Mouse (Mus musculus) CH12.LX (cell line): ENCODE measurements at regions not wholly inside any gene's neighbourhood (a gene's known extent, or its start where the extent isn't known, plus 50 kb on each side); places are given as distances from the start of the nearest gene placed in this dataset.

Experiments used
- DNase-seq: peaks from one replicate; pipeline ENCODE4 v3.0.0-alpha.2; 2013; ENCODE audit errors: extremely low read depth
- H3K27ac ChIP-seq: 2 replicates; pipeline ENCODE4 v1.5.1; 2012; ENCODE audit warnings: low read depth, mild to moderate bottlenecking, control low read depth, moderate library complexity; ENCODE audit not compliant: insufficient read depth
- H3K27me3 ChIP-seq: replicated peaks from 2 replicates; pipeline ENCODE3; 2012; ENCODE audit warnings: inconsistent platforms
- H3K36me3 ChIP-seq, 2 experiments: replicated peaks in 1 of 2; 2 replicates each; pipeline versions ENCODE3 to v1.6.1; 2012; ENCODE audit warnings: inconsistent platforms in 1 of 2, low read length in 1 of 2, mild to moderate bottlenecking in 1 of 2, mixed read lengths in 1 of 2, moderate library complexity in 1 of 2; ENCODE audit not compliant: control insufficient read depth in 1 of 2, insufficient read depth in 1 of 2
- H3K4me1 ChIP-seq, 2 experiments: 2 replicates each; pipeline ENCODE4 v1.6.1; 2012; ENCODE audit warnings: inconsistent platforms in 1 of 2, moderate library complexity in 1 of 2; ENCODE audit not compliant: insufficient read depth in 2 of 2, control insufficient read depth in 1 of 2
- H3K4me2 ChIP-seq: 2 replicates; pipeline ENCODE4 v1.6.1; 2012; ENCODE audit warnings: low read depth, mild to moderate bottlenecking, control low read depth; ENCODE audit not compliant: poor library complexity, insufficient read depth, severe bottlenecking
- H3K4me3 ChIP-seq, 3 experiments: fragments of 150-350 bp in 1 of 3; sonication (generic) in 1 of 3; replicated peaks in 1 of 3; 2 replicates each; pipeline versions ENCODE3 to v1.5.1; 2011 to 2012; ENCODE audit warnings: low read depth in 2 of 3, low read length in 2 of 3, mild to moderate bottlenecking in 2 of 3, moderate library complexity in 2 of 3, control low read depth in 1 of 3, improper control_type of control experiment in 1 of 3, inconsistent platforms in 1 of 3, mixed read lengths in 1 of 3; ENCODE audit not compliant: poor library complexity in 1 of 3
- H3K79me2 ChIP-seq: replicated peaks from 2 replicates; pipeline ENCODE4 v1.6.1; 2012; ENCODE audit warnings: mild to moderate bottlenecking, moderate library complexity; ENCODE audit not compliant: control insufficient read depth, poor library complexity, insufficient read depth, severe bottlenecking; ENCODE audit errors: extremely low read depth
- H3K9ac ChIP-seq: 2 replicates; pipeline ENCODE4 v1.6.1; 2012; ENCODE audit warnings: low read depth, mild to moderate bottlenecking, control low read depth, moderate library complexity; ENCODE audit not compliant: insufficient read depth
- H3K9me3 ChIP-seq: replicated peaks from 2 replicates; pipeline ENCODE3; 2012; ENCODE audit warnings: low read length, inconsistent platforms, mixed read lengths
- BHLHE40 ChIP-seq: IDR thresholded peaks from 2 replicates; pipeline ENCODE4 v1.6.1; 2011; ENCODE audit warnings: mild to moderate bottlenecking, low read depth, low read length, improper control_type of control experiment
- CHD1 ChIP-seq: IDR thresholded peaks from 2 replicates; pipeline ENCODE4 v1.6.1; 2012; ENCODE audit warnings: low read depth, low read length, improper control_type of control experiment, inconsistent platforms
- CTCF ChIP-seq, 2 experiments: IDR thresholded peaks in 1 of 2; conservative IDR thresholded peaks in 1 of 2; 2 replicates each; pipeline ENCODE4 v1.5.1; 2011 to 2012; ENCODE audit warnings: low read depth in 2 of 2, low read length in 2 of 2, improper control_type of control experiment in 1 of 2, inconsistent platforms in 1 of 2, mild to moderate bottlenecking in 1 of 2, moderate library complexity in 1 of 2
- E2F4 ChIP-seq: IDR thresholded peaks from 2 replicates; pipeline ENCODE4 v1.6.1; 2011; ENCODE audit warnings: low read depth, low read length, improper control_type of control experiment; ENCODE audit not compliant: insufficient replicate concordance
- EP300 ChIP-seq: IDR thresholded peaks from 2 replicates; pipeline ENCODE4 v1.6.1; 2011; ENCODE audit warnings: low read length, improper control_type of control experiment
- ETS1 ChIP-seq: conservative IDR thresholded peaks from 2 replicates; pipeline ENCODE4 v1.6.1; 2012; ENCODE audit warnings: low read depth, mild to moderate bottlenecking, inconsistent platforms, low read length, improper control_type of control experiment, moderate library complexity
- IRF4 ChIP-seq: IDR thresholded peaks from 2 replicates; pipeline ENCODE4 v1.6.1; 2014; ENCODE audit warnings: low read depth, mild to moderate bottlenecking, inconsistent platforms, low read length, improper control_type of control experiment
- JUND ChIP-seq: conservative IDR thresholded peaks from 2 replicates; pipeline ENCODE4 v1.6.1; 2011; ENCODE audit warnings: low read depth, low read length, improper control_type of control experiment
- KAT2A ChIP-seq: IDR thresholded peaks from 2 replicates; pipeline ENCODE4 v1.6.1; 2012; ENCODE audit warnings: low read length, improper control_type of control experiment, inconsistent platforms; ENCODE audit not compliant: insufficient replicate concordance
- MAFK ChIP-seq: IDR thresholded peaks from 2 replicates; pipeline ENCODE4 v1.6.1; 2011; ENCODE audit warnings: low read length, improper control_type of control experiment; ENCODE audit not compliant: insufficient replicate concordance
- MAX ChIP-seq: IDR thresholded peaks from 2 replicates; pipeline ENCODE4 v1.6.1; 2011; ENCODE audit warnings: low read length, improper control_type of control experiment
- MEF2A ChIP-seq: IDR thresholded peaks from 2 replicates; pipeline ENCODE4 v1.6.1; 2014; ENCODE audit warnings: low read depth, mild to moderate bottlenecking, inconsistent platforms, low read length, improper control_type of control experiment, borderline replicate concordance
- PAX5 ChIP-seq: IDR thresholded peaks from 2 replicates; pipeline ENCODE4 v1.6.1; 2012; ENCODE audit warnings: low read length, inconsistent platforms, mixed read lengths
- POLR2AphosphoS2 ChIP-seq: IDR thresholded peaks from 2 replicates; pipeline ENCODE4 v1.6.1; 2011; ENCODE audit warnings: low read depth, low read length, improper control_type of control experiment
- TBP ChIP-seq: conservative IDR thresholded peaks from 2 replicates; pipeline ENCODE4 v1.6.1; 2011; ENCODE audit warnings: low read depth, low read length, improper control_type of control experiment
- USF2 ChIP-seq: conservative IDR thresholded peaks from 2 replicates; pipeline ENCODE4 v1.6.1; 2011; ENCODE audit warnings: low read depth, low read length, improper control_type of control experiment
- ZC3H11A ChIP-seq: IDR thresholded peaks from 2 replicates; pipeline ENCODE4 v1.6.1; 2012; ENCODE audit warnings: low read depth, mild to moderate bottlenecking, inconsistent platforms, low read length, improper control_type of control experiment
- ZKSCAN1 ChIP-seq: IDR thresholded peaks from 2 replicates; pipeline ENCODE4 v1.6.1; 2012; ENCODE audit warnings: low read depth, inconsistent platforms, low read length, improper control_type of control experiment, borderline replicate concordance
- ZNF384 ChIP-seq: IDR thresholded peaks from 2 replicates; pipeline ENCODE4 v1.6.1; 2012; ENCODE audit warnings: low read depth, low read length, improper control_type of control experiment, inconsistent platforms
- dilution Hi-C: fragments of 300-500 bp; cut with MboI; formaldehyde crosslinking; loops from 2 replicates; pipeline ENCODE4 v1.14.3; 2020; ENCODE audit warnings: low sequenced_read_pairs; ENCODE audit not compliant: extremely low pct_unique_long_range_greater_than_20kb, extremely low pct_ligation_motif_present
- in situ Hi-C: fragments of 300-500 bp; cut with MboI; formaldehyde crosslinking; loops from 3 replicates; pipeline ENCODE4 v1.14.3; 2019; ENCODE audit warnings: low sequenced_read_pairs, low pct_ligation_motif_present, low pct_unique_long_range_greater_than_20kb, mixed read lengths

DNA sequence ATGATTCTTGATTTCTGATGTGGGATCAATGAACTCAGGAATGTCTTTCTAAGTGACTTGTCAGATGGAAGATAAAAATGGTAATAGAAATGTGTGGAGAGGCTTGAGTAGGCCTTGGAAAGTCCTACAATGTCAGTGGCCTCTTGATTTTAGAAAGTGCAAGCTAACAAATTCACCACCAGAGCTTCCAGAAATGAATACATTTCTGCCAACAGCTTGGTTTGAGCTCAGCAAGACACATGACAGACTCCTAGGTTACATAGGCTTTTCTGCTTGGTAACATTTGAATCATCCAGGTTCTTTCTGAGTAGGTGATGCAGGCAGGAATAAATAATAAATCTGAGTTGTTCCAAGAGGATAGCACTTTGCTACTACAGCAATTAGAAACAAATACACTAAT lies 764.2 kb upstream of the Lrrn3 start:
- peak; percentile 76 for DNase-seq
- 0 out of 2 replicates have a peak overlapping the region, but pooled peaks have one; percentile 13 for H3K4me2 ChIP-seq
- peaks cover 2 to 15% of the 10 kb centered on the region in 2 experiments; a peak in 2 of 4 replicates for H3K4me1 ChIP-seq
- H3K79me2 ChIP-seq, result no peaks in the 10 kb centered on the region
- H3K27ac ChIP-seq, result no peak overlapping the region
- H3K36me3 ChIP-seq, result no peaks in the 10 kb centered on the region
- dilution Hi-C loops (no loop called here), in situ Hi-C loops (no loop called here)
- no peaks in the 10 kb centered on the region for H3K9me3 ChIP-seq
- peak; percentile 65 for TF ChIP-seq MAFK
- TF ChIP-seq ZC3H11A, result no peak
- peak; percentile 60 for TF ChIP-seq JUND
- TF ChIP-seq KAT2A, result no peak
- no peak for TF ChIP-seq USF2
- TF ChIP-seq ETS1, result peak; percentile 53
- 0 out of 2 replicates have a peak, but pooled peaks have one; percentile 42 for TF ChIP-seq MEF2A
- TF ChIP-seq IRF4, result peak; percentile 71
- TF ChIP-seq EP300, result peak; percentile 62
- TF ChIP-seq BHLHE40, result 0 out of 2 replicates have a peak, but pooled peaks have one; percentile 33
- H3K27me3 ChIP-seq, result no peaks in the 10 kb centered on the region
- H3K4me3 ChIP-seq, result no peak overlapping the region
- no peak overlapping the region for H3K9ac ChIP-seq

DNA sequence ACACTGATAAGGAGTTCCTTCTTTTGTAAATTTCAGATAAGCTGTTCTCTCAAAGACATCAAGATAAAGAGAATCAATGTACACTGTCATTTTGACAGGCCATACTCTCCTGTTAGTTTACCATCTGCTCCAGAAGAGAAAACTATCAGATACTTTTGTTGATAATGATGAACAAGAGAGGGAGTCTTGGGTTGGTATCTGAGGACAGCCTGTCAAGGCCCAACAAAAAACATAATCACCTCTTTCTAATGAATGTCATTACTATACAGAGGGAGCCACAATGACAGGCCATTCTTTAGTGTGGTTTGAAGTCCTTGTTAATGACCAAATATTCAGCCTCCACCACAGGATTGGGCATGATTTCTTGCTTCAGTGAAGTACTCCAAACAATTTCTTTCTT lies 743.0 kb upstream of the Lrrn3 start:
- Histone ChIP-seq H3K36me3 (no peaks in the 10 kb centered on the region), H3K27ac (no peak overlapping the region), H3K9ac (no peak overlapping the region), H3K27me3 (no peaks in the 10 kb centered on the region), H3K79me2 (no peaks in the 10 kb centered on the region), H3K4me2 (no peak overlapping the region), H3K4me1 (no peaks in the 10 kb centered on the region), H3K9me3 (no peaks in the 10 kb centered on the region), H3K4me3 (no peak overlapping the region)
- TF ChIP-seq ZNF384 (no peak), IRF4 (no peak), POLR2AphosphoS2 (no peak), BHLHE40 (no peak), JUND (no peak), KAT2A (no peak), E2F4 (no peak), ZKSCAN1 (no peak), MAX (no peak), MEF2A (no peak), CHD1 (no peak), TBP (no peak), PAX5 (no peak), CTCF (conservative IDR thresholded peaks at IDR 0.05 in 1 of 2, IDR thresholded peaks at IDR 0.05 in 1 of 2; ENCODE audit: low read depth in 2 of 2, low read length in 2 of 2) (no peak)
- in situ Hi-C loops, result no loop called here
- DNase-seq, result no peak
- dilution Hi-C loops, result no loop called here
